Mouse (Mus musculus): ENCODE measurements at regions not wholly inside any gene's neighbourhood (a gene's known extent, or its start where the extent isn't known, plus 50 kb on each side); places are given as distances from the start of the nearest gene placed in this dataset.

- no peak for TF ChIP-seq CTCF (IDR thresholded peaks at IDR 0.05; ENCODE audit: borderline replicate concordance, insufficient read depth, low read depth, low read length)
- no peak for TF ChIP-seq POLR2A (IDR thresholded peaks at IDR 0.05; ENCODE audit: borderline replicate concordance, insufficient read depth, low read length)
Measured at GRCm38 (mm10) chr7:129819651-129820050, 228.0 kb downstream of the Wdr11 start.
